Mouse (Mus musculus) brain, embryonic 14.5 days (tissue): ENCODE results near the gene Rai1.

Experiments used
- CTCF ChIP-seq: fragments of 200-500 bp; IDR thresholded peaks from 2 replicates; pipeline ENCODE4 v1.5.1; 2012; ENCODE audit warnings: inconsistent platforms, mild to moderate bottlenecking, moderate library complexity, borderline replicate concordance; ENCODE audit not compliant: insufficient read depth, insufficient read length; ENCODE audit errors: extremely low read depth
- POLR2A ChIP-seq: fragments of 200-500 bp; IDR thresholded peaks from 2 replicates; pipeline ENCODE4 v1.6.1; 2012; ENCODE audit warnings: mild to moderate bottlenecking, inconsistent platforms, borderline replicate concordance; ENCODE audit not compliant: poor library complexity, insufficient read depth, insufficient read length, severe bottlenecking; ENCODE audit errors: extremely low read depth

DNA sequence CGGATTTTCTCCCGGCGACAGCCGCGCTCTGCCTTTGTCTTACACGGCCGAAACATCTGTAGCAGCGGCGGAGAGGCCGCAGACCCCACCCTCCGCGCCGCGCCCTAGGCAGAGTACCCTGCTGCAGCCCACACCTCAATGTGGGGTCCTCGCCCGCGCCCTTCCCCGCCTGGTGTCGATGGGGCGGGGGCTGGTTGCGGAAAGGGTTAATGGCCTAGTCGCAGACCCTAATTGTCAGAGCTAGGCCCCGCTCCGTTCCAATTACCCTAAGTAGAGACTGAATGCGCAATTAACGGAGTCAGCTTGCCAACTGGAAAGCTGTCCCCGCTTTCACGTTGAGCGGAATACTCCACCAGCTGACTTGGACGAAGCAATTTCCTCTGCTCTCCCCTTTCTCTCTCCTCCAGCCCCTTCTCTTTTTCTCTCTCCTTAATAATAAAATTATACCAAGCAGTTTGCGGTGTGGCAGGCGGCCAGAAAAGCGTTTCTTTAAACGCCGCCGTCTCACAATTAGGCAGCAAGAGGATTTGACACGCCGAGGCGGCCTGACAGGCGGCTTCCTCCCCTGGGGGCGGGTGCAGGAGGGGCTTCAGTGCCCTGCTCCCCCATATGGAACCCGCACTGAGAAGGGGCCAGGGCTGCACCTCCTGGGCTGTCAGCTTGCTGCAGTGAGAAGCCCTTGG is 72.3 kb downstream of the Rai1 start:
- TF ChIP-seq CTCF (no peak), POLR2A (no peak)
